In the genomic region with DNA sequence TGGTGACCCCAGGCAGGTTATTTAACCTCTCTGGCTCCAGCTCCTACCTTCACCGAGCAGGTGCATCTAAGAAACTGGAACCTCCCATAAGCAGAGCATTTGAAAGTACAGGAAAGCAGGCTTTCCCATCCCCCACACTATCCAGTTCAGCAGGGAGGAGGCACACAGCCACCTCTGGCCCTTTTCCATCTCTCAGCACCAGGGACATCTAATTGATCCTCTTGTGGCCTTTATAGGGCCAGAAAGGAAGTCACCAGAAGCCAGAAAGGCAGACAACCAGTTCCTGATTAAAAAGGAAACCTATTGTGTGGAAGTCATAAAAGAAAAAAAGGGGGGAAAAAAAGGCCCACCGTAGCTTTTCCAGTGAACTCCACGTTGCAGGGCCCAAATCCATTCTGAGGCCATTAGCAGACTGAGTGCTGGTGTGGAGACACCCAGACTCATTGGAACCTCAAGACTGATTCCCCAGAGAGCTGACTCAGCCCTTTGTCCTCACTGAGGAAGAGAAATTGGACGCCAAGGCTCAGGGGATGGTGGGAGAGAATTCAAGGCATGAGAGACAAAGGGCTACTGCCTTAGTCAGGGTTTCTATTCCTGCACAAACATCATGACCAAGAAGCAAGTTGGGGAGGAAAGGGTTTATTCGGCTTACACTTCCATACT, we compare ENCODE assay signal across 18 mouse cellular contexts.
DNase-seq lines count a peak whose midpoint lies in the region; ATAC-seq lines count a peak whose summit lies in the region.
"Had no signal": no experiment of that assay in that cellular context is flagged by ENCODE, and none has a peak within 500 bp of the region (broad histone marks: within the 10 kb centered on the region; RNA-seq: fewer than 3 reads in every experiment).

No protein-coding gene starts in this region.

- H3K27ac ChIP-seq in midbrain, embryonic 11.5 days (ENCODE audit: low read depth, low read length) = no peak overlapping the region
- no peak overlapping the region for H3K27ac ChIP-seq in midbrain, embryonic 15.5 days
- peak overlapping the region; percentile 56; the same call in 1 of the 2 replicates for H3K27ac ChIP-seq in limb, embryonic 10.5 days
- H3K27ac ChIP-seq: embryonic facial prominence, embryonic 13.5 days; layer of hippocampus, adult 2 months; left cerebral cortex, adult 2 months; midbrain, embryonic 12.5 days had no signal

- ATAC-seq in midbrain, embryonic 11.5 days (ENCODE audit: low FRiP score) = no peak
- no peak for ATAC-seq in midbrain, embryonic 15.5 days (replicated peaks)

- 60% methylated on average over 5 of the region's 5 CpGs for WGBS in midbrain, embryonic 11.5 days
- 45% methylated on average over 5 of the region's 5 CpGs for WGBS in midbrain, embryonic 15.5 days
- 64% methylated on average over 5 of the region's 5 CpGs for WGBS in limb, embryonic 10.5 days

- H3K9ac ChIP-seq in midbrain, embryonic 11.5 days (ENCODE audit: low read length) = no peak overlapping the region
- H3K9ac ChIP-seq in midbrain, embryonic 15.5 days = no peak overlapping the region
- H3K9ac ChIP-seq: embryonic facial prominence, embryonic 13.5 days; midbrain, embryonic 12.5 days had no signal

- H3K36me3 ChIP-seq in midbrain, embryonic 11.5 days (ENCODE audit: control insufficient read depth, insufficient read depth, low read length) = no peaks in the 10 kb centered on the region
- no peaks in the 10 kb centered on the region for H3K36me3 ChIP-seq in midbrain, embryonic 15.5 days (replicated peaks)
- H3K36me3 ChIP-seq in limb, embryonic 10.5 days = no peaks in the 10 kb centered on the region
- H3K36me3 ChIP-seq: embryonic facial prominence, embryonic 13.5 days; midbrain, embryonic 12.5 days had no signal

- no peaks in the 10 kb centered on the region for H3K4me1 ChIP-seq in midbrain, embryonic 11.5 days (ENCODE audit: control insufficient read depth, insufficient read depth, low read length)
- no peaks in the 10 kb centered on the region for H3K4me1 ChIP-seq in midbrain, embryonic 15.5 days
- peaks cover 36% of the 10 kb centered on the region for H3K4me1 ChIP-seq in limb, embryonic 10.5 days
- H3K4me1 ChIP-seq: embryonic facial prominence, embryonic 13.5 days had no signal

- H3K27me3 ChIP-seq in midbrain, embryonic 11.5 days (ENCODE audit: control insufficient read depth, insufficient read depth, low read length) = no peaks in the 10 kb centered on the region
- H3K27me3 ChIP-seq in midbrain, embryonic 15.5 days (replicated peaks) = no peaks in the 10 kb centered on the region
- H3K27me3 ChIP-seq in limb, embryonic 10.5 days (ENCODE audit: low read depth, poor library complexity, severe bottlenecking) = no peaks in the 10 kb centered on the region
- H3K27me3 ChIP-seq: embryonic facial prominence, embryonic 13.5 days; midbrain, embryonic 12.5 days had no signal

- peak; percentile 57 for DNase-seq in adrenal gland, postnatal 10 days
- no peak for DNase-seq in adrenal gland, adult 8-10 months
- peak; percentile 35 to 39 for DNase-seq in heart, postnatal 14 days
- no peak for DNase-seq in heart, postnatal 4 days
- DNase-seq in midbrain, embryonic 11.5 days (ENCODE audit: low spot score, missing footprints) = peak; percentile 75
- DNase-seq in limb, embryonic 10.5 days (ENCODE audit: low spot score) = no peak
- no peak for DNase-seq in layer of hippocampus, postnatal 36 days
- DNase-seq: cerebellum, adult 11-12 months; gastrocnemius, postnatal 36 days; lung, adult 18-20 months; lung, postnatal 36 days; right cerebral cortex, postnatal 25 days; thymus, postnatal 4 days had no signal

- no peak overlapping the region for H3K4me2 ChIP-seq in midbrain, embryonic 11.5 days
- no peak overlapping the region for H3K4me2 ChIP-seq in midbrain, embryonic 15.5 days
- H3K4me2 ChIP-seq: embryonic facial prominence, embryonic 13.5 days; midbrain, embryonic 12.5 days had no signal

- no peak overlapping the region for H3K4me3 ChIP-seq in midbrain, embryonic 11.5 days (ENCODE audit: low read depth, low read length)
- H3K4me3 ChIP-seq in midbrain, embryonic 15.5 days = no peak overlapping the region
- no peak overlapping the region for H3K4me3 ChIP-seq in limb, embryonic 10.5 days
- H3K4me3 ChIP-seq: embryonic facial prominence, embryonic 13.5 days; layer of hippocampus, adult 2 months; left cerebral cortex, adult 2 months; midbrain, embryonic 12.5 days had no signal

- intact Hi-C loops in heart, postnatal 14 days (cut with DNase I) = no loop called here

- H3K9me3 ChIP-seq in midbrain, embryonic 11.5 days (ENCODE audit: control insufficient read depth, low read length) = no peaks in the 10 kb centered on the region
- no peaks in the 10 kb centered on the region for H3K9me3 ChIP-seq in midbrain, embryonic 15.5 days
- H3K9me3 ChIP-seq in limb, embryonic 10.5 days (replicated peaks) = no peaks in the 10 kb centered on the region
- H3K9me3 ChIP-seq: embryonic facial prominence, embryonic 13.5 days; midbrain, embryonic 12.5 days had no signal

Comparison
In these comparisons a context has a peak if more than half of its experiments do, and no peak if none do; other contexts are left out.
1. DNase-seq: peak in adrenal gland, postnatal 10 days (single experiment), heart, postnatal 14 days (2 of 2) and midbrain, embryonic 11.5 days (single experiment); none in adrenal gland, adult 8-10 months (single experiment), heart, postnatal 4 days (single experiment), limb, embryonic 10.5 days (single experiment) and layer of hippocampus, postnatal 36 days (0 of 2).